Mouse (Mus musculus): ENCODE data around the gene Mrpl49. TPM values are rescaled to one million over a fixed set of nuclear protein-coding genes. Genes with fewer than 3 reads are reported as not detected.

Gene Mrpl49
- total and polyA plus RNA-seq, 3 experiments = 41.8 to 46.9 (median 46.6) TPM

- Histone ChIP-seq H3K27me3 (ENCODE audit: insufficient read depth, low read length) (no peaks in the 10 kb centered on the region), H3K9me3 (replicated peaks) (no peaks in the 10 kb centered on the region), H3K36me3 (replicated peaks) (peaks cover 76% of the 10 kb centered on the region), H3K4me1 (ENCODE audit: insufficient read depth, low read depth, low read length) (peaks cover 16% of the 10 kb centered on the region), H3K4me3 (ENCODE audit: low read depth, low read length) (no peak overlapping the region)
- TF ChIP-seq POLR2AphosphoS5 (IDR thresholded peaks at IDR 0.05; ENCODE audit: insufficient replicate concordance, low read depth, low read length) (no peak), TAL1 (conservative IDR thresholded peaks at IDR 0.05; ENCODE audit: low read depth, low read length) (no peak), GATA1 (IDR thresholded peaks at IDR 0.05; ENCODE audit: borderline replicate concordance, low read length) (no peak), GATA2 (IDR thresholded peaks at IDR 0.05; ENCODE audit: borderline replicate concordance, low read depth, low read length) (no peak), CTCF (IDR thresholded peaks at IDR 0.05; ENCODE audit: low read depth, low read length) (no peak)
- ATAC-seq (ENCODE audit: extremely low read depth, insufficient number of reproducible peaks, low FRiP score, poor library complexity, severe bottlenecking) (no peak), DNase-seq (ENCODE audit: low spot score) (no peak)
Observed at GRCm38 (mm10) chr19:6097847-6098246, 40.3 kb upstream of the Mrpl49 start.

DNA sequence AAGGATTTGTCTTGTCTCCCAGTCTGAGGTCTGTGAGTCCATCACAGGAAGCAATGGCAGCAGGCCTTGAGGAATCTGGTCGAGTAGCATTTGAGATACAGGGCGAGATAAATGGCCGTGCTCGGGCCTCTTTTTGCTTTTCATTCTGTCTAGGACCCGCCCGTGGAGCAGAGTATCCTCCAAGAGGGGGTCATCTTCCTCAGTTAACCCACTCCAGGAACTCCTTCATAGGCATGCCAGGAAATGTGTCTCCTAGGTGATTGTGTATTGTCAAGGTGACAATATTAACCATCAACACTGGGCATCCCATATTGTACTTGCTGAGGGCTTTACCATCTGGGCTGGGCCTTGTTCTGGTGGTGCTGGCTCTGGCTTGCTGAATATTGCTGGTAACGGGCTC, 36.5 kb upstream of the Mrpl49 start, which contains the start of gene AC131692.1:
AC131692.1 (plus strand) TSS at position 301 of the 400 bp plus-strand sequence.
- Histone ChIP-seq H3K4me3 (ENCODE audit: low read depth, low read length) (no peak within 1 kb of the TSS), H3K36me3 (replicated peaks) (peaks cover 98% of the 10 kb centered on the region), H3K27me3 (ENCODE audit: insufficient read depth, low read length) (no peaks in the 10 kb centered on the region), H3K4me1 (ENCODE audit: insufficient read depth, low read depth, low read length) (peaks cover 31% of the 10 kb centered on the region), H3K9me3 (replicated peaks) (no peaks in the 10 kb centered on the region)
- DNase-seq (ENCODE audit: low spot score) (no peak), ATAC-seq (ENCODE audit: extremely low read depth, insufficient number of reproducible peaks, low FRiP score, poor library complexity, severe bottlenecking) (no peak)
- TF ChIP-seq GATA1 (IDR thresholded peaks at IDR 0.05; ENCODE audit: borderline replicate concordance, low read length) (no peak), TAL1 (conservative IDR thresholded peaks at IDR 0.05; ENCODE audit: low read depth, low read length) (no peak), POLR2AphosphoS5 (IDR thresholded peaks at IDR 0.05; ENCODE audit: insufficient replicate concordance, low read depth, low read length) (no peak), CTCF (IDR thresholded peaks at IDR 0.05; ENCODE audit: low read depth, low read length) (no peak), GATA2 (IDR thresholded peaks at IDR 0.05; ENCODE audit: borderline replicate concordance, low read depth, low read length) (no peak)

DNA sequence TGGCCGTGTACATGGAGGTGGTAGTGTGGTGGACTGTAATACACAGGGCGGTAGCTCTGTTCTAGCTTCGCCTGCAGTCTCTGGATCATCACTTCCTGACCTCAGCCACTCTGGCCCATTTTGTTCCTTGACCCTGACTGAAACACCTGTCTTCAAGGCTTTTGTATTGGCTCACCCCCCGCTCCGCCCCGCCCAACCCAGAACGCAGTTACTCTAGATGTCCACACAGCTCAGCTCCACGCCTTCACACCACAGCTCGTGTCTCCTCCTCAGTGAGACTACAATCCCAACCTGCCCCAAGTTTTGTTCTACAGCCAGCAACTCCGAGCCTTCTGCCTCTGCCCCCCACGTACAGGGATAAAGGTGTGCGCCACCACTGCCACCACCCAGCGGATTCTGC, 31.3 kb upstream of the Mrpl49 start:
- no peaks in the 10 kb centered on the region for H3K9me3 ChIP-seq (replicated peaks)
- no peaks in the 10 kb centered on the region for H3K27me3 ChIP-seq (ENCODE audit: insufficient read depth, low read length)
- H3K4me1 ChIP-seq (ENCODE audit: insufficient read depth, low read depth, low read length) = peaks cover 69% of the 10 kb centered on the region
- peaks cover 84% of the 10 kb centered on the region for H3K36me3 ChIP-seq (replicated peaks)
- no peak for TF ChIP-seq GATA1 (IDR thresholded peaks at IDR 0.05; ENCODE audit: borderline replicate concordance, low read length)
- no peak for TF ChIP-seq GATA2 (IDR thresholded peaks at IDR 0.05; ENCODE audit: borderline replicate concordance, low read depth, low read length)
- TF ChIP-seq TAL1 (conservative IDR thresholded peaks at IDR 0.05; ENCODE audit: low read depth, low read length) = no peak
- no peak for TF ChIP-seq POLR2AphosphoS5 (IDR thresholded peaks at IDR 0.05; ENCODE audit: insufficient replicate concordance, low read depth, low read length)
- no peak for TF ChIP-seq CTCF (IDR thresholded peaks at IDR 0.05; ENCODE audit: low read depth, low read length)
- ATAC-seq (ENCODE audit: extremely low read depth, insufficient number of reproducible peaks, low FRiP score, poor library complexity, severe bottlenecking) = no peak
- no peak overlapping the region for H3K4me3 ChIP-seq (ENCODE audit: low read depth, low read length)
- no peak for DNase-seq (ENCODE audit: low spot score)

DNA sequence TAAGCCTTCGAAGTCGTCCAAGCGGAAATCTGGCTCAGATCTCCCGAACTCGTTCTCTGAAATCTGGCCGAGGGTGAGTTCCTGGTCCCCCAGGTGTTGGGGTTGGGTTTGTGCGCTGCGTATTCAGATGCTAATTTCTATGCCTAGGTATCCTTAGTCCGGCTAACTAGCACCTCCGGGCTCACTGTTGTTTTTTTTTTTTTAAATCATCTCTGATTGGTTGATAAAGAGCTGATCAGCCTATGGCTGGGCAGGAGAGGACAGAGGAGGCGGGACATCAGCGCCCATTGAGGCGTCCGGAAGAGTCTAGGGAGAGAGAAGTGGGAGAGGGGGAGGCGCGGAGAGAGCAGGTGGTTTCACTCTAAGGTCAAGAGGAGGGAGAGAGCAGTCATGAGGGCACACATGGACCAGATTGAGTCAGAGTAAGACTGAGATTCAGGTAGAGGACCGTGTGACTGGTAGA, 27.9 kb upstream of the Mrpl49 start:
- TF ChIP-seq GATA1 (IDR thresholded peaks at IDR 0.05; ENCODE audit: borderline replicate concordance, low read length) = no peak
- TF ChIP-seq CTCF (IDR thresholded peaks at IDR 0.05; ENCODE audit: low read depth, low read length) = no peak
- no peak for TF ChIP-seq POLR2AphosphoS5 (IDR thresholded peaks at IDR 0.05; ENCODE audit: insufficient replicate concordance, low read depth, low read length)
- TF ChIP-seq TAL1 (conservative IDR thresholded peaks at IDR 0.05; ENCODE audit: low read depth, low read length) = no peak
- TF ChIP-seq GATA2 (IDR thresholded peaks at IDR 0.05; ENCODE audit: borderline replicate concordance, low read depth, low read length) = no peak
- Histone ChIP-seq H3K9me3 (replicated peaks) (no peaks in the 10 kb centered on the region), H3K4me1 (ENCODE audit: insufficient read depth, low read depth, low read length) (peaks cover 68% of the 10 kb centered on the region), H3K27me3 (ENCODE audit: insufficient read depth, low read length) (no peaks in the 10 kb centered on the region), H3K36me3 (replicated peaks) (peaks cover 85% of the 10 kb centered on the region), H3K4me3 (ENCODE audit: low read depth, low read length) (peak overlapping the region; percentile 93)
- ATAC-seq (ENCODE audit: extremely low read depth, insufficient number of reproducible peaks, low FRiP score, poor library complexity, severe bottlenecking) = peak; percentile 87
- peak; percentile 93 for DNase-seq (ENCODE audit: low spot score)

GRCm38 (mm10) chr19:6084478-6085248, 27.1 kb upstream of the Mrpl49 start, which contains the start of the genes Zfpl1 and Cdca5:
TSS of gene Zfpl1 (minus strand) at chr19:6084956.
TSS of gene Cdca5 (plus strand) at chr19:6084983.
- no peaks in the 10 kb centered on the region for H3K9me3 ChIP-seq (replicated peaks)
- no peaks in the 10 kb centered on the region for H3K27me3 ChIP-seq (ENCODE audit: insufficient read depth, low read length)
- H3K4me3 ChIP-seq (ENCODE audit: low read depth, low read length) = peak within 1 kb of the TSS; percentile 93
- TF ChIP-seq CTCF (IDR thresholded peaks at IDR 0.05; ENCODE audit: low read depth, low read length) (no peak), GATA1 (IDR thresholded peaks at IDR 0.05; ENCODE audit: borderline replicate concordance, low read length) (no peak), GATA2 (IDR thresholded peaks at IDR 0.05; ENCODE audit: borderline replicate concordance, low read depth, low read length) (no peak)
- peak; percentile 84 for DNase-seq (ENCODE audit: low spot score)
- ATAC-seq (ENCODE audit: extremely low read depth, insufficient number of reproducible peaks, low FRiP score, poor library complexity, severe bottlenecking) = peak; percentile 63
- H3K36me3 ChIP-seq (replicated peaks) = peaks cover 85% of the 10 kb centered on the region
- peaks cover 60% of the 10 kb centered on the region for H3K4me1 ChIP-seq (ENCODE audit: insufficient read depth, low read depth, low read length)

- Histone ChIP-seq H3K4me1 (ENCODE audit: insufficient read depth, low read depth, low read length) (peaks cover 44% of the 10 kb centered on the region), H3K36me3 (replicated peaks) (peaks cover 75% of the 10 kb centered on the region), H3K9me3 (replicated peaks) (no peaks in the 10 kb centered on the region), H3K27me3 (ENCODE audit: insufficient read depth, low read length) (no peaks in the 10 kb centered on the region), H3K4me3 (ENCODE audit: low read depth, low read length) (no peak within 1 kb of the TSS)
- ATAC-seq (ENCODE audit: extremely low read depth, insufficient number of reproducible peaks, low FRiP score, poor library complexity, severe bottlenecking) (no peak), DNase-seq (ENCODE audit: low spot score) (no peak)
- TF ChIP-seq TAL1 (conservative IDR thresholded peaks at IDR 0.05; ENCODE audit: low read depth, low read length) (no peak), POLR2AphosphoS5 (IDR thresholded peaks at IDR 0.05; ENCODE audit: insufficient replicate concordance, low read depth, low read length) (no peak), CTCF (IDR thresholded peaks at IDR 0.05; ENCODE audit: low read depth, low read length) (no peak), GATA1 (IDR thresholded peaks at IDR 0.05; ENCODE audit: borderline replicate concordance, low read length) (no peak), GATA2 (IDR thresholded peaks at IDR 0.05; ENCODE audit: borderline replicate concordance, low read depth, low read length) (no peak)
Observed at GRCm38 (mm10) chr19:6082156-6082555, 24.6 kb upstream of the Mrpl49 start, which contains the start of gene Gm28374. TSS of gene Gm28374 (minus strand) at chr19:6082256.
